Mouse (Mus musculus) myocyte (in vitro differentiated cells): ENCODE measurements around the gene Plgrkt.

ENCODE experiments used
- CEBPB ChIP-seq: IDR thresholded peaks from 2 replicates; pipeline ENCODE4 v1.6.1; 2011; ENCODE audit warnings: mild to moderate bottlenecking, moderate library complexity; ENCODE audit not compliant: poor library complexity, insufficient read depth, severe bottlenecking
- MYOD1 ChIP-seq, 3 experiments: IDR thresholded peaks; one replicate each; pipeline ENCODE4 v1.6.1; 2011; ENCODE audit warnings: control low read depth in 2 of 3, low read depth in 2 of 3, mild to moderate bottlenecking in 2 of 3, moderate library complexity in 1 of 3; ENCODE audit not compliant: insufficient read length in 2 of 3, control insufficient read depth in 1 of 3
- MYOG ChIP-seq, 3 experiments: IDR thresholded peaks; one replicate each; pipeline ENCODE4 v1.6.1; 2011; ENCODE audit warnings: control low read depth in 2 of 3, low read depth in 2 of 3, mild to moderate bottlenecking in 2 of 3; ENCODE audit not compliant: insufficient read length in 2 of 3, control insufficient read depth in 1 of 3, insufficient read depth in 1 of 3
- POLR2A ChIP-seq: IDR thresholded peaks from one replicate; pipeline ENCODE4 v1.6.1; 2011; ENCODE audit warnings: low read depth, mild to moderate bottlenecking, control low read depth, moderate library complexity; ENCODE audit not compliant: insufficient read length
- POLR2AphosphoS2 ChIP-seq: IDR thresholded peaks from one replicate; pipeline ENCODE4 v1.6.1; 2011; ENCODE audit warnings: low read depth, control low read depth; ENCODE audit not compliant: insufficient read length
- SRF ChIP-seq: IDR thresholded peaks from one replicate; pipeline ENCODE4 v1.6.1; 2011; ENCODE audit warnings: low read depth; ENCODE audit not compliant: control insufficient read depth, insufficient read length
- TCF12 ChIP-seq: IDR thresholded peaks from one replicate; pipeline ENCODE4 v1.6.1; 2011; ENCODE audit warnings: mild to moderate bottlenecking, control low read depth; ENCODE audit not compliant: poor library complexity, insufficient read depth, severe bottlenecking
- USF1 ChIP-seq: IDR thresholded peaks from one replicate; pipeline ENCODE4 v1.6.1; 2011; ENCODE audit warnings: low read depth, mild to moderate bottlenecking, control low read depth, moderate library complexity

DNA sequence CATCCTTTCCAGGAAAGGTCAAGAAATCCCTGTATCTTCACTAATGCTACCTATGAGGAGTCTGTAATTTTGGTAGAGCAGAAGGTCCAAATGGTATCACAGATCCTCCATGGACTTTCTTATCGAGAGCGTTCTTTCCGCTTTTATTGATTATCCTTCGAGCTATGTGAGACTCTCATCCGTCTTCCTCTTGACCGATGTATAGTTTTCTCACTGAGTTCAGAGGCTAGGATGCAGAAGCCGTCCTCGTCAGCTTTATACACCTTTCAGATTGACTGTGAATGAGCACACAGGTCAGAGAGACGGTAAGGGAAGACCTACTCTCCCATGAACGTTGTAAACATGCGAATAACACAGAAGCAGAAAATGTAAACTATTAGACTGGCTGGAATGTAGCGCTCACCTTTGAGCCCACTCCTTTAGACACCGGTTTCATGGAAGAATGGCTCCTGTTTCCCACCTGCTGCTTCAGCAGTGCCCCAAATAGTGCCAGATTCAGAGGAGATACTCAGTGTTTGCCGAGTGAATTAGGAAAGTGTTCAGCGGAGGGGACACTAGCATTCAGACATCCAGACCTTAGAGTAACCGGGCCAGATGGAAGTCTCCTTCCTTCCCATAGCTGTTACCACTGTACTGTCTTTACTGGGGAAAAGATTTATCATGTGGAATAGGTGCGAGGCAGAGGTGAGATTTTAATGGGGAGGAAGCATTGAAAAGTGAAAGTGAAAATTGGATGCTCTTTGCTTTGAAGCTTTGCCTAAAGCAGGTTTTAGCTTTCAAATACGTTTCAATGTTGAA lies 4.3 kb upstream of the Plgrkt start:
- TF ChIP-seq POLR2A, result no peak
- no peak for TF ChIP-seq TCF12
- no peak for TF ChIP-seq POLR2AphosphoS2
- TF ChIP-seq MYOG (IDR thresholded peaks at IDR 0.05; ENCODE audit: control insufficient read depth in 1 of 3, insufficient read depth in 1 of 3, insufficient read length in 2 of 3, low read depth in 2 of 3), result no peak
- no peak for TF ChIP-seq MYOD1 (IDR thresholded peaks at IDR 0.05; ENCODE audit: control insufficient read depth in 1 of 3, insufficient read length in 2 of 3, low read depth in 2 of 3)
- TF ChIP-seq SRF, result no peak
- no peak for TF ChIP-seq CEBPB
- TF ChIP-seq USF1, result no peak
